Mouse (Mus musculus) liver, embryonic 16.5 days (tissue): ENCODE data around the gene Dazap2. TPM values are rescaled to one million over a fixed set of nuclear protein-coding genes. Genes with fewer than 3 reads are reported as not detected.
"Not testable (repeated sequence)": the region's sequence is repeated elsewhere in the genome, so short reads cannot be mapped to it uniquely, and the experiment has no call there.

Source experiments
- ATAC-seq: fragments of 200-750 bp; cut with Nextera tagmentation; 2 replicates; pipeline ENCODE4 v1.8.0; 2017; ENCODE audit warnings: low read depth, mild to moderate bottlenecking, moderate number of reproducible peaks, moderate library complexity
- H3K27ac ChIP-seq: fragments of 300-500 bp; sonication (generic); 2 replicates; pipeline ENCODE4 v1.5.1; 2014; ENCODE audit warnings: mild to moderate bottlenecking, low read length
- H3K27me3 ChIP-seq: fragments of 300-500 bp; sonication (generic); 2 replicates; pipeline ENCODE4 v1.6.1; 2014; ENCODE audit warnings: low read depth, low read length, mixed read lengths; ENCODE audit not compliant: control insufficient read depth, insufficient read depth
- H3K36me3 ChIP-seq: fragments of 300-500 bp; sonication (generic); 2 replicates; pipeline ENCODE4 v1.6.1; 2014; ENCODE audit warnings: mild to moderate bottlenecking; ENCODE audit not compliant: control insufficient read depth, insufficient read depth
- H3K4me1 ChIP-seq: fragments of 300-500 bp; sonication (generic); 2 replicates; pipeline ENCODE4 v1.6.1; 2014; ENCODE audit warnings: low read depth, low read length, mixed read lengths; ENCODE audit not compliant: control insufficient read depth
- H3K4me2 ChIP-seq: fragments of 300-500 bp; sonication (generic); 2 replicates; pipeline ENCODE4 v1.6.1; 2014; ENCODE audit warnings: low read depth, low read length, mixed read lengths
- H3K4me3 ChIP-seq: fragments of 300-500 bp; sonication (generic); 2 replicates; pipeline ENCODE4 v1.5.1; 2014; ENCODE audit warnings: low read depth, mild to moderate bottlenecking, low read length
- H3K9ac ChIP-seq: fragments of 300-500 bp; sonication (generic); 2 replicates; pipeline ENCODE4 v1.6.1; 2014; ENCODE audit warnings: low read depth, low read length
- H3K9me3 ChIP-seq: fragments of 300-500 bp; sonication (generic); replicated peaks from 2 replicates; pipeline ENCODE4 v1.6.1; 2016; ENCODE audit warnings: low read length; ENCODE audit not compliant: control insufficient read depth
- WGBS: fragments of 180-500 bp; shearing (Covaris S2); extraction: QIAGEN DNeasy Blood & Tissue Kit; methylation state at CpG from one replicate; pipeline ENCODE4 v1.1.7; 2014; ENCODE audit not compliant: insufficient replicate concordance; 5-methylcytosine and 5-hydroxymethylcytosine counted together
- polyA plus RNA-seq: library from polyadenylated mRNA; unstranded; fragments of >200 nt; fragmentation: Nextera tagmentation; extraction: Ambion mirVana; gene quantifications from 2 replicates; pipeline ENCODE4 v1.2.1, GENCODE M21; 2015

Dazap2 gene
- polyA plus RNA-seq, 1 experiment from 2014 or later, result 146 TPM

GRCm38 (mm10) chr15:100600047-100600695, 15.0 kb upstream of the Dazap2 start:
- Histone ChIP-seq H3K4me1 (peaks cover 5% of the 10 kb centered on the region; the same call in 1 of the 2 replicates), H3K9ac (peak overlapping the region; percentile 2; the same call in 1 of the 2 replicates), H3K36me3 (no peaks in the 10 kb centered on the region), H3K4me2 (peak overlapping the region; percentile 61), H3K9me3 (no peaks in the 10 kb centered on the region), H3K27me3 (peaks cover 55% of the 10 kb centered on the region), H3K27ac (no peak overlapping the region), H3K4me3 (peak overlapping the region; percentile 51)
- ATAC-seq, result no peak
- 1% methylated on average over 35 of the region's 35 CpGs for WGBS

GRCm38 (mm10) chr15:100600696-100601272, 14.4 kb upstream of the Dazap2 start:
- H3K27me3 ChIP-seq, result peaks cover 60% of the 10 kb centered on the region
- no peaks in the 10 kb centered on the region for H3K9me3 ChIP-seq
- H3K36me3 ChIP-seq, result no peaks in the 10 kb centered on the region
- H3K27ac ChIP-seq, result no peak overlapping the region
- H3K4me1 ChIP-seq, result peaks cover 5% of the 10 kb centered on the region; the same call in 1 of the 2 replicates
- WGBS, result 16% methylated on average over 21 of the region's 21 CpGs
- no peak overlapping the region for H3K9ac ChIP-seq
- H3K4me2 ChIP-seq, result peak overlapping the region; percentile 61; the same call in 1 of the 2 replicates
- no peak for ATAC-seq
- H3K4me3 ChIP-seq, result no peak overlapping the region; the same call in 1 of the 2 replicates

GRCm38 (mm10) chr15:100601669-100602068, 13.5 kb upstream of the Dazap2 start:
- WGBS, result 39% methylated on average over 3 of the region's 3 CpGs
- Histone ChIP-seq H3K27me3 (peaks cover 60% of the 10 kb centered on the region), H3K9me3 (no peaks in the 10 kb centered on the region)

GRCm38 (mm10) chr15:100606677-100607076, 8.5 kb upstream of the Dazap2 start:
- H3K4me1 ChIP-seq, H3K4me3 ChIP-seq, H3K4me2 ChIP-seq, H3K9me3 ChIP-seq, H3K36me3 ChIP-seq, H3K9ac ChIP-seq, H3K27ac ChIP-seq, ATAC-seq: not testable (repeated sequence)
- peaks cover 19% of the 10 kb centered on the region for H3K27me3 ChIP-seq
- 70% methylated on average over 8 of the region's 8 CpGs for WGBS

More at GRCm38 (mm10) chr15:100601669-100602068, 13.5 kb upstream of the Dazap2 start:
- Histone ChIP-seq H3K4me1 (peaks cover 5% of the 10 kb centered on the region; the same call in 1 of the 2 replicates), H3K4me3 (no peak overlapping the region), H3K27ac (no peak overlapping the region), H3K4me2 (no peak overlapping the region), H3K36me3 (no peaks in the 10 kb centered on the region), H3K9ac (no peak overlapping the region)
- no peak for ATAC-seq

- no peak overlapping the region for H3K4me3 ChIP-seq
- ATAC-seq, result no peak
- peaks cover 22% of the 10 kb centered on the region for H3K4me1 ChIP-seq
- WGBS, result 55% methylated on average over 7 of the region's 7 CpGs
- H3K4me2 ChIP-seq, result no peak overlapping the region
- H3K9me3 ChIP-seq, result no peaks in the 10 kb centered on the region
- H3K36me3 ChIP-seq, result peaks cover 3% of the 10 kb centered on the region; the same call in 1 of the 2 replicates
- H3K27ac ChIP-seq, result no peak overlapping the region
- no peak overlapping the region for H3K9ac ChIP-seq
- no peaks in the 10 kb centered on the region; the same call in 1 of the 2 replicates for H3K27me3 ChIP-seq
Observed at GRCm38 (mm10) chr15:100611951-100612350, 3.2 kb upstream of the Dazap2 start.

- H3K27me3 ChIP-seq, result no peaks in the 10 kb centered on the region; the same call in 1 of the 2 replicates
- no peak overlapping the region for H3K9ac ChIP-seq
- no peak overlapping the region for H3K27ac ChIP-seq
- H3K4me3 ChIP-seq, result no peak overlapping the region
- H3K9me3 ChIP-seq, result no peaks in the 10 kb centered on the region
- H3K36me3 ChIP-seq, result peaks cover 6% of the 10 kb centered on the region
- H3K4me1 ChIP-seq, result peaks cover 24% of the 10 kb centered on the region
- H3K4me2 ChIP-seq, result no peak overlapping the region
- 49% methylated on average over 2 of the region's 2 CpGs for WGBS
- no peak for ATAC-seq
Observed at GRCm38 (mm10) chr15:100612432-100612831, 2.7 kb upstream of the Dazap2 start.

GRCm38 (mm10) chr15:100613584-100613983, 1.6 kb upstream of the Dazap2 start:
- Histone ChIP-seq H3K36me3 (peaks cover 17% of the 10 kb centered on the region), H3K27ac (no peak overlapping the region), H3K4me3 (peak overlapping the region; percentile 30; the same call in 1 of the 2 replicates), H3K4me1 (peaks cover 24% of the 10 kb centered on the region), H3K27me3 (no peaks in the 10 kb centered on the region; the same call in 1 of the 2 replicates), H3K9ac (peak overlapping the region; percentile 26; the same call in 1 of the 2 replicates), H3K9me3 (no peaks in the 10 kb centered on the region), H3K4me2 (peak overlapping the region; percentile 92)
- ATAC-seq, result no peak
- WGBS, result 12% methylated on average over 16 of the region's 16 CpGs

GRCm38 (mm10) chr15:100614218-100614995, 742 bp upstream of the Dazap2 start:
- H3K4me1 ChIP-seq, result peaks cover 24% of the 10 kb centered on the region
- peak overlapping the region; percentile 70 for H3K4me3 ChIP-seq
- peak; percentile 45 for ATAC-seq
- 12% methylated on average over 43 of the region's 43 CpGs for WGBS
- peak overlapping the region; percentile 90 for H3K27ac ChIP-seq
- peak overlapping the region; percentile 77 for H3K9ac ChIP-seq
- H3K27me3 ChIP-seq, result no peaks in the 10 kb centered on the region; the same call in 1 of the 2 replicates
- H3K36me3 ChIP-seq, result peaks cover 26% of the 10 kb centered on the region
- peak overlapping the region; percentile 92 for H3K4me2 ChIP-seq
- no peaks in the 10 kb centered on the region for H3K9me3 ChIP-seq
